Mouse (Mus musculus) embryonic facial prominence, embryonic 15.5 days (tissue): ENCODE data around the gene Vkorc1l1. TPM values are rescaled to one million over a fixed set of nuclear protein-coding genes. Genes with fewer than 3 reads are reported as not detected.
A peak's percentile ranks its signal among the peaks of the same experiment; 100 is the strongest.
"Not testable (repeated sequence)": the region's sequence is repeated elsewhere in the genome, so short reads cannot be mapped to it uniquely, and the experiment has no call there.

ENCODE experiments used
- ATAC-seq: fragments of 200-750 bp; cut with Nextera tagmentation; 2 replicates; pipeline ENCODE4 v1.8.0; 2017; ENCODE audit warnings: low read depth, moderate TSS enrichment; ENCODE audit not compliant: insufficient number of reproducible peaks, low FRiP score, low TSS enrichment
- H3K27ac ChIP-seq: fragments of 300-500 bp; sonication (generic); replicated peaks from 2 replicates; pipeline ENCODE4 v1.5.1; 2015; ENCODE audit warnings: mild to moderate bottlenecking, inconsistent platforms
- H3K27me3 ChIP-seq: fragments of 300-500 bp; sonication (generic); 2 replicates; pipeline ENCODE4 v1.6.1; 2015; ENCODE audit warnings: inconsistent platforms
- H3K36me3 ChIP-seq: fragments of 300-500 bp; sonication (generic); 2 replicates; pipeline ENCODE4 v1.6.1; 2015; ENCODE audit warnings: mild to moderate bottlenecking, inconsistent platforms
- H3K4me1 ChIP-seq: fragments of 300-500 bp; sonication (generic); 2 replicates; pipeline ENCODE4 v1.6.1; 2015; ENCODE audit warnings: inconsistent platforms
- H3K4me2 ChIP-seq: fragments of 300-500 bp; sonication (generic); replicated peaks from 2 replicates; pipeline ENCODE4 v1.6.1; 2015; ENCODE audit warnings: mild to moderate bottlenecking, inconsistent platforms
- H3K4me3 ChIP-seq: fragments of 300-500 bp; sonication (generic); replicated peaks from 2 replicates; pipeline ENCODE4 v1.5.1; 2015; ENCODE audit warnings: mild to moderate bottlenecking, inconsistent platforms
- H3K9ac ChIP-seq: fragments of 300-500 bp; sonication (generic); 2 replicates; pipeline ENCODE4 v1.6.1; 2015; ENCODE audit warnings: inconsistent platforms
- H3K9me3 ChIP-seq: fragments of 300-500 bp; sonication (generic); replicated peaks from 2 replicates; pipeline ENCODE4 v1.6.1; 2016; ENCODE audit warnings: inconsistent platforms
- WGBS: fragments of 180-500 bp; shearing (Covaris S2); methylation state at CpG from one replicate; pipeline ENCODE4 v1.1.7; 2015; 5-methylcytosine and 5-hydroxymethylcytosine counted together
- polyA plus RNA-seq: library from polyadenylated mRNA; unstranded; fragments of >200 nt; fragmentation: Nextera tagmentation; extraction: Ambion mirVana; gene quantifications from 2 replicates; pipeline ENCODE4 v1.2.1, GENCODE M21; 2015

The Vkorc1l1 gene
- polyA plus RNA-seq, result 24.8 and 24.9 TPM in 2 replicates

GRCm38 (mm10) chr5:129941495-129942045 lies at the start of gene Vkorc1l1:
TSS of gene Vkorc1l1 (plus strand) at chr5:129941970.
- Histone ChIP-seq H3K9ac (peak within 1 kb of the TSS; percentile 85), H3K27me3 (no peaks in the 10 kb centered on the region), H3K4me3 (peak within 1 kb of the TSS; percentile 93), H3K27ac (peak within 1 kb of the TSS; percentile 69), H3K4me1 (0 out of 2 replicates have a peak, but pooled peaks cover 4% of the 10 kb centered on the region), H3K9me3 (no peaks in the 10 kb centered on the region), H3K4me2 (peak within 1 kb of the TSS; percentile 72), H3K36me3 (peaks cover 6% of the 10 kb centered on the region; the same call in 1 of the 2 replicates)
- WGBS, result under 1% methylated on average over 58 of the region's 59 CpGs
- ATAC-seq, result peak; percentile 98

- Histone ChIP-seq H3K36me3 (no peaks in the 10 kb centered on the region), H3K27ac (no peak within 1 kb of the TSS), H3K4me1 (peaks cover 13% of the 10 kb centered on the region), H3K9ac (peak within 1 kb of the TSS; percentile 53), H3K27me3 (no peaks in the 10 kb centered on the region), H3K9me3 (no peaks in the 10 kb centered on the region), H3K4me2 (peak within 1 kb of the TSS; percentile 88), H3K4me3 (peak within 1 kb of the TSS; percentile 73)
- 2% methylated on average over 44 of the region's 44 CpGs for WGBS
- ATAC-seq, result peak; percentile 99
Measured at GRCm38 (mm10) chr5:129895198-129896088, 46.3 kb upstream of the Vkorc1l1 start, which contains the start of gene Zbed5. TSS of gene Zbed5 (plus strand) at chr5:129895723.

DNA sequence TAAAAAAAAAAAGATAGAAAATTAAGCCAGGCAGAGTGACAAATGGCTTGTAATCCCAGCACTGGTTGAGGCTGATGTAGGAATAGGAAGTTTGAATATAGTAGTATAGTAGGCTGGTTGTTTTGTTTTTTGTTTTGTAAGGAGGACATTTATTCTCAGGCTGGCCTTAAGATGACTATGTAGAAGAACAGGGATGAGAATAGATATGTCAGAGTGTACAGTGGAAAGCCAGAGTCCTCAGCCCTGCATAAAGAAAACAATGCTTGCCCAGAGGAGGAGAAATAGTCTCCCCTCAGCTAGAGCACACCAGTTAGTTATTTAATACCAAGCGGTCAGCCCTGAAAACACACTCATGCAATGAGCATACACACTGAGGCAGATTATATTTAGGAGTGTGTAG lies 43.3 kb upstream of the Vkorc1l1 start, which contains the start of gene Phkg1:
Gene Phkg1, minus strand, starts transcription at position 101 of the 400 bp plus-strand sequence.
- no peaks in the 10 kb centered on the region for H3K9me3 ChIP-seq
- H3K27ac ChIP-seq, result no peak within 1 kb of the TSS
- H3K27me3 ChIP-seq, result no peaks in the 10 kb centered on the region
- no peak within 1 kb of the TSS for H3K9ac ChIP-seq
- no peak within 1 kb of the TSS for H3K4me2 ChIP-seq
- H3K4me1 ChIP-seq, result peaks cover 13% of the 10 kb centered on the region
- no peak for ATAC-seq
- H3K4me3 ChIP-seq, result no peak within 1 kb of the TSS
- WGBS, result 97% methylated on average over 1 of the region's 1 CpGs
- peaks cover 14% of the 10 kb centered on the region; the same call in 1 of the 2 replicates for H3K36me3 ChIP-seq

DNA sequence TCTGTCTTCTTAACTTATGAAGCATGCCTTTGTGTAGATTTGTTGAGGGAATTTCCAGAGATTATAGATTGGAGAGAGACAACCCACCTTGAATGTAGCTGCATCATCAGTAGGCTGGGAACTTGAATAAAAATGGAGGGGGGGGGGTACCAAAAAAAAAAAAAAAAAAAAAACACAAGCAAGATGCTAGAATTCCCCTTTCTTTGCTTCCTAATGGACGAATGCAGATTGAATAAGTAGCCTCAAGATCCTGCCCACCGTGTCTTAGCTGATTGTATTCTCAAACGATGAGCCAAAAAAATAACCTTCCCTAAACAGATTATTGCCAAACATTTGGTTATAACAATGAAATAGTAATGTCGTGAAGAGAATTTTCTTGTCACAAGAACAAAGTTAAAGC lies 34.0 kb upstream of the Vkorc1l1 start:
- Histone ChIP-seq H3K9me3 (no peaks in the 10 kb centered on the region), H3K36me3 (peaks cover 5% of the 10 kb centered on the region; the same call in 1 of the 2 replicates), H3K27ac (0 out of 2 replicates have a peak overlapping the region, but pooled peaks have one; percentile 79), H3K27me3 (no peaks in the 10 kb centered on the region), H3K4me3 (peak overlapping the region; percentile 62), H3K4me2 (peak overlapping the region; percentile 86), H3K9ac (peak overlapping the region; percentile 31; the same call in 1 of the 2 replicates), H3K4me1 (peaks cover 3% of the 10 kb centered on the region; the same call in 1 of the 2 replicates)
- ATAC-seq, result no peak
- WGBS, result 17% methylated on average over 4 of the region's 4 CpGs

DNA sequence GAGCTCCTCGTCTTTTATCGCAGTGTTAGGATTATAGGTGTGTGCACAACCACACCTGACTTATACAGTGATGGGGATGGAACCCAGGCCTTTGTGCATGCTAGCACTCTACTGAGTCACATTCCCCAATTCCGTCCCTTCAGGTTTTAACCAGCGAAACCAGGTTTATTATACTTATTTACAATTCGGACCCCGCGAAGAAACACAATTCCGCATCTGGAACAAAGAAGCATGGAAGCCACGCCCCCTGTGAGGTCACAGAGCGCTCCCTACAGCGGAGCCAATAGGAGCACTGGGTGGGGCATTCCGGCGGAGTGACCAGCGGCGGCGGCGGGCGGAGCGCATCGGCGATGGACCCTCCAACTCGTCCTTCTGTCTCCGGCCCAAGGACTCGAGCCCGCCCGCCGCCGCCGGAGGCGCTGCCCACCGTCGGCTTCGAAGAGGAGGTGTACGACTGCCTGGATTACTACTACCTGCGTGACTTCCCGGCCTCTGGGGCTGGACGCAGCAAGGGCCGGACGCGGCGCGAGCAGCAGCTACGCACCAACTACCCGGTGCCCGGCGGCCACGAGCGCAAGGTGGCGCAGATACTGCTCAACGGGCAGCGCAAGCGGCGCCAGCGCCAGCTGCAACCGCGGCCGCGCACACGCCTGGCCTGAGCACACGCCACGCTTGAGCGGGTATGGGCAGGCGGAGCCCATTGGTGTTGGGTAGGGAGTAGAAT lies 33.4 kb upstream of the Vkorc1l1 start, which contains the start of gene Nupr1l:
Gene Nupr1l, plus strand, starts transcription at position 299 of the 724 bp plus-strand sequence.
- H3K27ac ChIP-seq, result peak within 1 kb of the TSS; percentile 79
- under 1% methylated on average over 63 of the region's 63 CpGs for WGBS
- H3K9ac ChIP-seq, result peak within 1 kb of the TSS; percentile 61
- H3K4me1 ChIP-seq, result peaks cover 3% of the 10 kb centered on the region; the same call in 1 of the 2 replicates
- peak within 1 kb of the TSS; percentile 86 for H3K4me2 ChIP-seq
- peak within 1 kb of the TSS; percentile 62 for H3K4me3 ChIP-seq
- H3K9me3 ChIP-seq, result no peaks in the 10 kb centered on the region
- no peaks in the 10 kb centered on the region for H3K36me3 ChIP-seq
- H3K27me3 ChIP-seq, result no peaks in the 10 kb centered on the region
- ATAC-seq, result peak; percentile 96

DNA sequence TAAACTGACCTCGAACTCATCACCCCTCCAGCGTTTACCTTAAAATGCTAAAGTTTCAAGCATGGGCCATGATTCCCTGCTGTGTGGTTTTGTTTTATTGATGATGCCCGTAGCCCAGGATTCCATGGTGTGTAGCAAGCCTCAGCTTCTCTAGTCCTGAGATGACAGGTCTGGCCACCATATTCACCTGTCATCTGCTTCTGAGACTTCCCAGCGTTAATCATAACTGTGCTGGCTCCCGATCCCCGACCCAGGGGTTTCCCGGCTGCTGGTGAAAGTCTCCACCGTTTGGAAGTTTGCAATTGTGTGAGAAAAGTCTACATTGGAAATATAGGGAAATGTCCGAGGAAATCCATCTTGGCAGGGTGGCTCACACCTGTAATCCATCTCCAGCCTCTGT lies 32.6 kb upstream of the Vkorc1l1 start:
- Histone ChIP-seq H3K4me1 (peaks cover 3% of the 10 kb centered on the region; the same call in 1 of the 2 replicates), H3K4me3 (peak overlapping the region; percentile 62), H3K9ac (peak overlapping the region; percentile 61; the same call in 1 of the 2 replicates), H3K9me3 (no peaks in the 10 kb centered on the region), H3K27ac (no peak overlapping the region), H3K36me3 (no peaks in the 10 kb centered on the region), H3K27me3 (no peaks in the 10 kb centered on the region), H3K4me2 (peak overlapping the region; percentile 86)
- 70% methylated on average over 9 of the region's 9 CpGs for WGBS
- no peak for ATAC-seq

DNA sequence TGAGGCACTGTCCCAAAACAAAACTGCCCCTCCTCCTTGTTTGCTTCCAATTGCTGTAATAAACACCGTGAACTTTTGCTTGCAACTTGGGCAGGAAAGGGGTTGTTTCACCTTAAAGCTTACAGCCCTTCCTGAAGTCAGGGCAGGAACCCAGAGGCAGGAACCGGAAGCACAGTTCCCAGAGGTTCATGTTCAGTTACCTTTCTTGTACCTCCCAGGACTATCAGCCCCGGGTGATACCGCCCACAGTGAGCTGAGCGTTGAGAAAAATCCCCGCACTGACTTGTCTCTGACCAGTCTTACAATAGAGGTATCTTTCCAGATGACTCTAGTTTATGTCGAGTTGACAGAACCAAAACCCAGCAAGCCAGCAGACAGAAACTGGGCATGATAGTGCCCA lies 32.2 kb upstream of the Vkorc1l1 start:
- Histone ChIP-seq H3K4me3 (no peak overlapping the region), H3K36me3 (no peaks in the 10 kb centered on the region), H3K27me3 (no peaks in the 10 kb centered on the region), H3K9me3 (no peaks in the 10 kb centered on the region), H3K9ac (no peak overlapping the region), H3K4me2 (no peak overlapping the region), H3K4me1 (peaks cover 3% of the 10 kb centered on the region; the same call in 1 of the 2 replicates), H3K27ac (no peak overlapping the region)
- no peak for ATAC-seq
- WGBS, result 74% methylated on average over 7 of the region's 7 CpGs

DNA sequence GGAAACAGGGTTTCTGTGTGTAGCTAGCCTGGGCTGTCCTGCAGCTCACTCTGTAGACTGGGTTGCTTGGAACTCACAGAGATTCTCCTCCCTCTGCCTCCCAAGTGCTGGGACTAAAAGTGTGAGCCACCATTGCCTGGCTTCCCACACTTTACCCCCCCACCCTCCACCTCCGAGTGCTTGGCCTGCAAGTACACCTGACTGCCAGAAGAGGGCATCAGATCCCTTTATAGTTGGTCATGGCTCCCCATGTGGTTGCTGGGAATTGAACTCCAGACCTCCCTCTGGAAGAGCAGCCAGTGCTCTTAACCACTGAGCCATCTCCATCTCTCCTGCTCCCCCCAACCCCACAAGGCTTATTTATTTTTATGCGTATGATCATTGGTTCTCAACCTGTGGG lies 27.7 kb upstream of the Vkorc1l1 start:
- no peaks in the 10 kb centered on the region for H3K9me3 ChIP-seq
- H3K4me3 ChIP-seq, result no peak overlapping the region
- H3K27ac ChIP-seq, result no peak overlapping the region
- WGBS, result 35% methylated on average over 2 of the region's 2 CpGs
- H3K4me1 ChIP-seq, result 0 out of 2 replicates have a peak, but pooled peaks cover 2% of the 10 kb centered on the region
- no peak overlapping the region for H3K4me2 ChIP-seq
- no peaks in the 10 kb centered on the region for H3K36me3 ChIP-seq
- H3K9ac ChIP-seq, result no peak overlapping the region
- no peak for ATAC-seq
- H3K27me3 ChIP-seq, result no peaks in the 10 kb centered on the region

DNA sequence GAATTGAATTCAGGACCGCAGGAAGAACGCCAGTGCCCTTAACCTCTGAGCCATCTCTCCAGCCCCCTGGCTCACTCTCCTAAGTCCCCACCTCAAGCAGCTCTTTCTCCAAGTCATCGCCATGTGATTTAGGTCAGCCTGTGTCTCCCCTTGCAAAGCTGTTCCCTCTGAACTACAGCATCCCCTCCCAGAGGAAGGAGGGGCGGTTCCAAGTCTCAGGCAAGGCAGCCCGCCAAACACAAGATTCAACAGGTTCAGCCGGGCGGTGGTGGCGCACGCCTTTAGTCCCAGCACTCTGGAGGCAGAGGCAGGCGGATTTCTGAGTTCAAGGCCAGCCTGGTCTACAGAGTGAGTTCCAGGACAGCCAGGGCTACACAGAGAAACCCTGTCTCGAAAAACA lies 26.3 kb upstream of the Vkorc1l1 start:
- not testable (repeated sequence) for H3K9ac ChIP-seq, H3K4me3 ChIP-seq, H3K36me3 ChIP-seq, H3K9me3 ChIP-seq, H3K27ac ChIP-seq, ATAC-seq, H3K27me3 ChIP-seq, H3K4me1 ChIP-seq, H3K4me2 ChIP-seq
- WGBS, result 82% methylated on average over 11 of the region's 11 CpGs

DNA sequence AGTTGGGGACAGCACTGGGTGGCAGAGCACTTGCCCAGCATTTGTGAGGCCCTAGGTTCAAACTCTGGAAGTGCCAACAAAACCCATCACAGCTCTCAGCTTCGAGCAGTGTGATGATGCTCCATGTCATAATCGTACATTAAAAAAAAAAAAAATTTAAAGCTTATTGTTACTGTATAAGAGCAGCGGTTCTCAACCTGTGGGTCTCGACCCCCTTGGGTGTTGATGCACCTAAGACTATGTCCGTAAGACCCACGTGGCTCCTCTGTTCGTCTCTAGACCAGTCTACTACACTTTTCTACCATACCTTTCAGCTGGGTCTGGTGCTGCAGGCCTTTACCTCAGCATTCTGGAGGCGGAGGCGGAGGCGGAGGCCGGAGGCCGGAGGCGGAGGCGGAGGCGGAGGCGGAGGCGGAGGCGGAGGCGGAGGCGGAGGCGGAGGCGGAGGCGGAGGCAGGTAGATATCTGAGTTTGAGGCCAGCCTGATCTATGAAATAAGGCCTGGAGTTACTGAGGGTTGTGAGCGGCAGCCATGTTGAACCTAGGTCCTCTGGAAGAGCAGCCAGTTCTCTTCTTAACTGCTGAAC lies 23.6 kb upstream of the Vkorc1l1 start:
- no peak overlapping the region for H3K9ac ChIP-seq
- no peak overlapping the region for H3K4me2 ChIP-seq
- no peaks in the 10 kb centered on the region for H3K36me3 ChIP-seq
- H3K4me1 ChIP-seq, result no peaks in the 10 kb centered on the region
- H3K27ac ChIP-seq, result no peak overlapping the region
- no peak for ATAC-seq
- 90% methylated on average over 24 of the region's 24 CpGs for WGBS
- no peaks in the 10 kb centered on the region for H3K9me3 ChIP-seq
- H3K27me3 ChIP-seq, result no peaks in the 10 kb centered on the region
- H3K4me3 ChIP-seq, result no peak overlapping the region
